Mouse (Mus musculus) adrenal gland, postnatal 10 days (tissue): ENCODE results near the gene Etl4. TPM values are rescaled to one million over a fixed set of nuclear protein-coding genes. Genes with fewer than 3 reads are reported as not detected.

Experiments used
- DNase-seq: peaks from one replicate; pipeline ENCODE4 v3.0.0; 2021; ENCODE audit warnings: mixed read lengths
- total RNA-seq, 2 experiments: library from RNA; stranded (reverse); gene quantifications; 2 replicates each; pipeline ENCODE4 v1.2.3; 2021

Gene Etl4
- total RNA-seq, 2 experiments from 2014 or later = 34.0 to 57.7 TPM

GRCm38 (mm10) chr2:20443671-20444440, 534.3 kb downstream of the Etl4 start:
- peak; percentile 31 for DNase-seq

- DNase-seq = peak; percentile 22
Measured at GRCm38 (mm10) chr2:20445156-20446155, 535.9 kb downstream of the Etl4 start.

- DNase-seq = no peak
Measured at GRCm38 (mm10) chr2:20446180-20446579, 536.6 kb downstream of the Etl4 start.

GRCm38 (mm10) chr2:20450945-20451344, 541.4 kb downstream of the Etl4 start:
- DNase-seq = no peak

- no peak for DNase-seq
Measured at GRCm38 (mm10) chr2:20453506-20454206, 544.1 kb downstream of the Etl4 start.

GRCm38 (mm10) chr2:20479199-20479598, 569.6 kb downstream of the Etl4 start:
- peak; percentile 4 for DNase-seq

- DNase-seq = no peak
Measured at GRCm38 (mm10) chr2:20486137-20486788, 576.7 kb downstream of the Etl4 start.

GRCm38 (mm10) chr2:20489090-20489489, 579.5 kb downstream of the Etl4 start:
- no peak for DNase-seq

- peak; percentile 8 for DNase-seq
Measured at GRCm38 (mm10) chr2:20492125-20492524, 582.5 kb downstream of the Etl4 start.

GRCm38 (mm10) chr2:20493806-20494205, 584.2 kb downstream of the Etl4 start:
- DNase-seq = no peak

GRCm38 (mm10) chr2:20494666-20495065, 585.1 kb downstream of the Etl4 start:
- DNase-seq = peak; percentile 78

- DNase-seq = no peak
Measured at GRCm38 (mm10) chr2:20496219-20496800, 586.7 kb downstream of the Etl4 start.

- no peak for DNase-seq
Measured at GRCm38 (mm10) chr2:20507832-20508723, 598.5 kb downstream of the Etl4 start.

- no peak for DNase-seq
Measured at GRCm38 (mm10) chr2:20508724-20509052, 599.1 kb downstream of the Etl4 start.

- DNase-seq = no peak
Measured at GRCm38 (mm10) chr2:20510061-20510460, 600.5 kb downstream of the Etl4 start.

- DNase-seq = no peak
Measured at GRCm38 (mm10) chr2:20516270-20516865, 606.8 kb downstream of the Etl4 start.

GRCm38 (mm10) chr2:20517853-20518252, 608.3 kb downstream of the Etl4 start:
- no peak for DNase-seq

- peak; percentile 49 for DNase-seq
Measured at GRCm38 (mm10) chr2:20518506-20518905, 608.9 kb downstream of the Etl4 start.

GRCm38 (mm10) chr2:20519447-20520098, 610.0 kb downstream of the Etl4 start:
- DNase-seq = peak; percentile 77

GRCm38 (mm10) chr2:20520099-20520475, 610.5 kb downstream of the Etl4 start:
- peak; percentile 15 for DNase-seq
